In the genomic region with DNA sequence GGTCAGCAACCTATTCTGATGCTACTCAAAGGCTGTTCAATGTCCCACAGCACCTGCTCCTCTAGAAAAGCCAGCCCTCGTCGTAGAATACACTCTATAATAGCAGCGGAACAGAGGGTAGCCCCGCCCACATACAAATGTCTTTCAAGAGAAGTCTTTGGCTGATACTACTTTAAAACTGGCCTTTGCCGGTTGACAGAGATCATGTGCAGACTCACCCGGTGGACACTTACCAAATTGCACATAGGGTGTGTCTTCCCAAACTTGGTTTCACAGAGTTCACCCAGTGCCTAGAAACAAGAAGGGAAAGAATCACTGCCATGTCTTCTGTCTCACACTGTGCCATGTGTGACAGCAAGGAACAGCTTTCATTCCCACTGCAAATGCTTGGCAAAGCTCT, we compare ENCODE assay signal across 21 mouse cellular contexts. TPM values are rescaled to one million over a fixed set of nuclear protein-coding genes. Genes with fewer than 3 reads are reported as not detected.
A peak's percentile ranks its signal among the peaks of the same experiment; 100 is the strongest.
DNase-seq lines count a peak whose midpoint lies in the region; ATAC-seq and TF ChIP-seq lines count a peak whose summit lies in the region.
"Had no signal": no experiment of that assay in that cellular context is flagged by ENCODE, and none has a peak within 500 bp of the region (broad histone marks: within the 10 kb centered on the region; RNA-seq: fewer than 3 reads in every experiment).

No protein-coding gene starts in this region.

- H3K27me3 ChIP-seq in heart, postnatal 0 days (ENCODE audit: control insufficient read depth, insufficient read depth, low read length): no peaks in the 10 kb centered on the region
- no peaks in the 10 kb centered on the region for H3K27me3 ChIP-seq in midbrain, postnatal 0 days (ENCODE audit: insufficient read depth, low read length)
- H3K27me3 ChIP-seq in midbrain, embryonic 11.5 days (ENCODE audit: control insufficient read depth, insufficient read depth, low read length): no peaks in the 10 kb centered on the region
- H3K27me3 ChIP-seq in heart, embryonic 10.5 days (ENCODE audit: insufficient read depth, poor library complexity, severe bottlenecking): no peaks in the 10 kb centered on the region
- H3K27me3 ChIP-seq: embryonic facial prominence, embryonic 12.5 days; forebrain, embryonic 15.5 days; heart, embryonic 13.5 days; Patski had no signal

- WGBS in heart, postnatal 0 days: 54% methylated on average over 6 of the region's 6 CpGs
- WGBS in midbrain, postnatal 0 days: 71% methylated on average over 6 of the region's 6 CpGs
- 83% methylated on average over 6 of the region's 6 CpGs for WGBS in midbrain, embryonic 11.5 days
- WGBS in heart, embryonic 10.5 days: 76% methylated on average over 6 of the region's 6 CpGs

- 0 out of 2 replicates have a peak, but pooled peaks have one; percentile 6 for TF ChIP-seq CTCF in heart, postnatal 0 days (IDR thresholded peaks at IDR 0.05; ENCODE audit: low read depth)
- peak; percentile 29 for TF ChIP-seq CTCF in midbrain, postnatal 0 days (IDR thresholded peaks at IDR 0.05)

- no peak overlapping the region for H3K27ac ChIP-seq in heart, postnatal 0 days (ENCODE audit: low read depth)
- no peak overlapping the region for H3K27ac ChIP-seq in midbrain, postnatal 0 days (ENCODE audit: low read depth, low read length)
- H3K27ac ChIP-seq in midbrain, embryonic 11.5 days (ENCODE audit: low read depth, low read length): no peak overlapping the region
- H3K27ac ChIP-seq in heart, embryonic 10.5 days: no peak overlapping the region
- H3K27ac ChIP-seq: embryonic facial prominence, embryonic 12.5 days; forebrain, embryonic 15.5 days; heart, adult 2 months; heart, embryonic 13.5 days; hindbrain, embryonic 14.5 days had no signal

- ATAC-seq in heart, postnatal 0 days (ENCODE audit: insufficient read depth, low read depth): 0 out of 2 replicates have a peak, but pooled peaks have one; percentile 17
- no peak for ATAC-seq in midbrain, postnatal 0 days (ENCODE audit: low FRiP score)
- no peak for ATAC-seq in midbrain, embryonic 11.5 days (ENCODE audit: low FRiP score)
- ATAC-seq: forebrain, embryonic 15.5 days; Patski had no signal

- peaks cover 7% of the 10 kb centered on the region for H3K4me1 ChIP-seq in heart, postnatal 0 days (ENCODE audit: control insufficient read depth, insufficient read depth)
- no peaks in the 10 kb centered on the region for H3K4me1 ChIP-seq in midbrain, postnatal 0 days (ENCODE audit: insufficient read depth, low read length)
- no peaks in the 10 kb centered on the region for H3K4me1 ChIP-seq in midbrain, embryonic 11.5 days (ENCODE audit: control insufficient read depth, insufficient read depth, low read length)
- H3K4me1 ChIP-seq in heart, embryonic 10.5 days: peaks cover 15% of the 10 kb centered on the region
- H3K4me1 ChIP-seq: embryonic facial prominence, embryonic 12.5 days had no signal

- no peak for DNase-seq in heart, postnatal 0 days (ENCODE audit: low spot score)
- no peak for DNase-seq in heart, postnatal 4 days
- DNase-seq in midbrain, postnatal 0 days (ENCODE audit: low spot score): no peak
- no peak for DNase-seq in midbrain, embryonic 11.5 days (ENCODE audit: low spot score, missing footprints)
- DNase-seq in adipocyte (ENCODE audit: low spot score): peak; percentile 75
- no peak for DNase-seq in B cell, adult 2 months
- DNase-seq in thymus, postnatal 14 days: no peak
- no peak for DNase-seq in heart, embryonic 10.5 days (ENCODE audit: low spot score)
- DNase-seq: adrenal gland, adult 8-10 months; adrenal gland, postnatal 36 days; cerebellum, adult 11 months; cerebellum, adult 8-10 months; cerebellum, postnatal 25 days; heart, adult 2 months; kidney, adult 11 months had no signal

- H3K4me3 ChIP-seq in heart, postnatal 0 days (ENCODE audit: low read depth, low read length): no peak overlapping the region
- no peak overlapping the region for H3K4me3 ChIP-seq in midbrain, postnatal 0 days (ENCODE audit: low read depth, low read length)
- H3K4me3 ChIP-seq in midbrain, embryonic 11.5 days (ENCODE audit: low read depth, low read length): no peak overlapping the region
- no peak overlapping the region for H3K4me3 ChIP-seq in heart, embryonic 10.5 days
- H3K4me3 ChIP-seq: embryonic facial prominence, embryonic 12.5 days; forebrain, embryonic 15.5 days; heart, adult 2 months; heart, embryonic 13.5 days had no signal

- no peak for TF ChIP-seq EP300 in heart, postnatal 0 days (IDR thresholded peaks at IDR 0.05; ENCODE audit: low read depth)

- H3K4me2 ChIP-seq in heart, postnatal 0 days (ENCODE audit: low read depth, low read length): no peak overlapping the region
- H3K4me2 ChIP-seq in midbrain, postnatal 0 days (ENCODE audit: low read depth, low read length, poor library complexity, severe bottlenecking): no peak overlapping the region
- H3K4me2 ChIP-seq in midbrain, embryonic 11.5 days: no peak overlapping the region
- H3K4me2 ChIP-seq: embryonic facial prominence, embryonic 12.5 days; forebrain, embryonic 15.5 days; heart, embryonic 13.5 days; hindbrain, embryonic 14.5 days had no signal

- no peak overlapping the region for H3K9ac ChIP-seq in heart, postnatal 0 days (replicated peaks; ENCODE audit: low read depth, low read length)
- no peak overlapping the region for H3K9ac ChIP-seq in midbrain, postnatal 0 days (replicated peaks; ENCODE audit: low read length, poor library complexity, severe bottlenecking)
- H3K9ac ChIP-seq in midbrain, embryonic 11.5 days (ENCODE audit: low read length): no peak overlapping the region
- H3K9ac ChIP-seq: embryonic facial prominence, embryonic 12.5 days; forebrain, embryonic 15.5 days; heart, embryonic 13.5 days; hindbrain, embryonic 14.5 days had no signal

- no peaks in the 10 kb centered on the region for H3K9me3 ChIP-seq in heart, postnatal 0 days (replicated peaks; ENCODE audit: control insufficient read depth, low read length)
- H3K9me3 ChIP-seq in midbrain, postnatal 0 days (ENCODE audit: low read length): no peaks in the 10 kb centered on the region
- H3K9me3 ChIP-seq in midbrain, embryonic 11.5 days (ENCODE audit: control insufficient read depth, low read length): no peaks in the 10 kb centered on the region
- H3K9me3 ChIP-seq in heart, embryonic 10.5 days: no peaks in the 10 kb centered on the region
- H3K9me3 ChIP-seq: embryonic facial prominence, embryonic 12.5 days; forebrain, embryonic 15.5 days; G1E; heart, embryonic 13.5 days had no signal

- peaks cover 86% of the 10 kb centered on the region for H3K36me3 ChIP-seq in heart, postnatal 0 days (replicated peaks; ENCODE audit: control insufficient read depth, insufficient read depth, low read length)
- peaks cover 61% of the 10 kb centered on the region for H3K36me3 ChIP-seq in midbrain, postnatal 0 days (ENCODE audit: insufficient read depth, low read length)
- peaks cover 20% of the 10 kb centered on the region for H3K36me3 ChIP-seq in midbrain, embryonic 11.5 days (ENCODE audit: control insufficient read depth, insufficient read depth, low read length)
- peaks cover 97% of the 10 kb centered on the region for H3K36me3 ChIP-seq in heart, embryonic 10.5 days

RNA-seq across cellular contexts. Expression of gene Kif1b, which starts 53.6 kb away (rescaled TPM):
- 62.9 and 63.3 TPM in 2 replicates for total RNA-seq in heart, postnatal 0 days (2014; rRNA removed; ENCODE audit: low replicate concordance)
- polyA plus RNA-seq in heart, postnatal 0 days (2015; fragmentation: Nextera tagmentation; extraction: Ambion mirVana): 44.2 and 45.0 TPM in 2 replicates
- 100 to 1,000 TPM; 139 to 143 TPM for total RNA-seq in heart, postnatal 4 days (2021)
- 308 and 425 TPM in 2 replicates for total RNA-seq in midbrain, postnatal 0 days (2014; rRNA removed)
- polyA plus RNA-seq in midbrain, postnatal 0 days (2015; fragmentation: Nextera tagmentation; extraction: Ambion mirVana): 183 and 215 TPM in 2 replicates
- 94.6 and 95.0 TPM in 2 replicates for polyA plus RNA-seq in midbrain, embryonic 11.5 days (2014; fragmentation: Nextera tagmentation; extraction: Ambion mirVana)
- 44.8 and 56.6 TPM in 2 replicates for polyA plus RNA-seq in heart, embryonic 10.5 days (2016; fragmentation: Nextera tagmentation; extraction: Ambion mirVana)
